Mouse (Mus musculus): Measurements from ENCODE around the gene Cpd.
A peak's percentile ranks its signal among the peaks of the same experiment; 100 is the strongest.

Cpd gene

DNA sequence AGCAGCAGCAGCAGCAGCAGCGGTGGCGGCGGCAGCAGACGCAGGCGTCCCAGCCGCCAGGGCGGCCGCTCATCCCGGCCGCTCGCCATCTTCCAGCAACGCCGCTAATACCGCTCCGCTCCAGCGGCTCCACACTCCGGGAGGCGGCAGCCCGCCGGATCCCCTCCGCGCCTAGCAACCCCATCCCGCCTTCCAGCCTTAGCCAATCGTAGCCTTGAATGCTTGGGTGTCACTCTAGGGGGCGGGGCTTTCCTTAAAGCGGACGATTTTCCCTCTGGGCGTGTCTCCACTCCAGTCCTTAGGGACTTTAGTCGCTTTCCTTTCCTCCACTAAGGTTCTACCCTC is at the start of gene Cpd:
Cpd (minus strand) TSS at position 141 of the 345 bp plus-strand sequence.
- DNase-seq (ENCODE audit: low spot score) = peak; percentile 100

DNA sequence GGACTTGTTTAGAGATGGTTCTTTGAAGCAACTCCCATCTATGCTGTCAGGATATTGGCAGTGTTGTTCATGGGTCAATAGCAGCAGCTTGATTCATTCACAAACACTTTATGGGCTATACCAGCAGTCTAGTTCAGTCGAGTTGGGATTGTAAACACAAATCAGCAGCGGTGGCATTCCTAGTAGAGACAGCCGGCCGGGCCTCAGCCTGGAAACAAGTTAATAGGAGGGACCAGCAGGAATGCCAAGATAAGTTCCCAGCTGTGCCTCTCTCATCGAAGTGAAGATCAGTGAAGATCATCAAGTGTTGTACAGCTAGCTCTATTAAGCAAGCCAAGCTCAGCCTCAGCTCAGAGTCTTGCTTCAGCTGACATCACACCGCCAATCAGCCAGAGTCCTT is 49.5 kb upstream of the Cpd start:
- DNase-seq (ENCODE audit: low spot score) = no peak

DNA sequence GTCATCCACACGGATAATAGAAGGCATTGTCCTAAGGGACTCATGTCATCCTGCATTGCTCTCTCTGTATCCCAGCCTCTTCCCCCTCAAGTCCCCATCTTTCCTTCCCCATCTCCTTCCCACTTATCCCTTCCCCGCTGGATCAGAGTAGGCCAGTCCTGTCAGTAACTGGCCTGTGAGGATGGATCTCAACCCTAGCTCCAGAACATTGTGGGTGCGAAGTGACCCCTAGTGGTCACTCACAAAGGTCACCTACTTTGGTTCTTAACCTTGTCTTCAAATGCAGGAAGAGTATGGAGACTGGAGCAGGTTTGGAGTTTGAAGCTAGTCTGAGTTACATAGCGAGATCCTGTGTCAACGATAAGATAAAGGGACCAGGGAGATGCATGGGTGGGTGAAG is 47.4 kb upstream of the Cpd start:
- DNase-seq (ENCODE audit: low spot score) = peak; percentile 86

DNA sequence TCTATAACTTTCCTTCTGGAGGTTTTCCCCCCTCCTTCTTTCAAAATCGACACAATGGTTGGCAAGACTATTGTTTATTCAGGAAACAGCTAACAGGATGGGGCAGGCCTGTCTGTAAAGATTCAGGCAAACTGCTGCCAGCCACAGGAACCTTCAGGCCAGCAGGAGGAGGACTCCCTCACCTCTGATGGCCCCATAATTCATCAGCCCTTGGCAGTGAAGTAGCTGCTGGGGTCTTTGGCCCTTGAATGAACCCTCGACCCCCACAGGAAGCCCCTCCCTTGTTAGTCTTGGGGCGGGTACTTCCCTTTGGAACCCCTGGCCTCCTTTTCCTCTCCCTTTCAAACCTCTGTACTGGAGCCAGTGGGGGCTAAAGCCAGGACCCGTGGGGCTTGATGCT is 46.8 kb upstream of the Cpd start:
- peak; percentile 64 for DNase-seq (ENCODE audit: low spot score)

DNA sequence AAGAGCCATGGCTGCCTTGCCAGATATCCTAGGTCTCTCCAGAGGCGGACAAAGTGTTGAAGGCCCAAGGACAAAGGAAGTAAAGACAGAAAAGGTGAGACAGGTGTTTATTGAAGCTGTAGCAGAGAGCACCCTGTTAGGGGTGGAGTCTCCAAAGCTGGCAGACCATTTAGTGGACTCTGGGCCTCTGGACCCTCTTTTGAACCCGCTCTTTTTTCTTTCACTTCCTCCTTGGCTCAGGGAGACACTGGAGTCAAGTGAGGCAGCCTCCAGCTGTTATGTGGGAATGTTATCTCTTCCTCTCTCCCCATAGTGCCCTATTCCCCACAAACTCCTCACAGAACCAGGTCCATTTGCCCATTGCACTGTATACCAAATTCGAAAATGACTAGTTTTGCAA is 46.2 kb upstream of the Cpd start:
- DNase-seq (ENCODE audit: low spot score) = no peak

DNA sequence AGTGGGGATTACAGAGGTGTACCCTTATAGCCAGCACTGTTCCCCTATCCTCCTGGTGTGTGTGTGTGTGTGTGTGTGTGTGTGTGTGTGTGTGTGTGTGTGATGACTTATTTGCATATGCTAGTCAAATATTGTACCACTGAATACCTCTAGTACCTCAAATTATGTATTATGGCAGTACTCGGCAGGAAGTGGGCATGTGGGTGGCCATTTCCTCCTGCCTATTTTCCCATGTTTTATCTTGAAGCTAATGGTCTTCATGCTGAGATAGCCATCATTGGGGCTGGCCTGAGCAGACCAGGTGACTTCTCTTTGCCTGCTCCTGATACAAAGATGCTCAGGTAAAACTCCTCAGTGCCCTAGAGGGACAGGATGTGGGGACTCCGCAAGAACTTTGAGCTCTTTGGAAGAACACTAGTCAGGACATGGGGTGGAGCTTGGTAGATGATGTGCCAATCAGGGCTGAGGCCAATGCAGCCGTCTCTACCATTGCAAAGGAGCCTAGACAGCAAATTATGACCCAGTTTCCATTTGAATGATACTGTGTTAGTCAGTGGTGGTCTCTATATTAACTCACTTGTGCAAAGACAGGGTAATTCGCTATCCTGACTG is 45.0 kb upstream of the Cpd start:
- no peak for DNase-seq (ENCODE audit: low spot score)

DNA sequence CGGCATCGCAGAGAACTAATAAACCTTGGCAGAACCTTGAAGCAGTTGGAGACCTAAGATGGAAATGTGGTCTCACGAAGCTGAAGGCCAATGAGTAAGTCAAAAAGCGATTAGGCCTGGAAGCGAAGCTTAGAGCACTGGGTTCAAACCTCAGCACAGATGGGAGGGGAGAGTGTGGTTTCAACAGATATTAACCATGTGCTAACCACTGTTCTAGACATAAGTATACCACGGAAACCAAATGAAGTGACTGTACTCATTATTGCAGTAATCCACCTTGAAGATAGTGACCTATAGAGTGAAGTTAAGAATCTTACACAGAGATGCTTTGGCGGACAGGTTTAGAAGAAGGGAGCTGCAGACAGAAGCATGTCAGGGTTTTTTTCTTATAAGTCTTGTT is 44.4 kb upstream of the Cpd start:
- no peak for DNase-seq (ENCODE audit: low spot score)

DNA sequence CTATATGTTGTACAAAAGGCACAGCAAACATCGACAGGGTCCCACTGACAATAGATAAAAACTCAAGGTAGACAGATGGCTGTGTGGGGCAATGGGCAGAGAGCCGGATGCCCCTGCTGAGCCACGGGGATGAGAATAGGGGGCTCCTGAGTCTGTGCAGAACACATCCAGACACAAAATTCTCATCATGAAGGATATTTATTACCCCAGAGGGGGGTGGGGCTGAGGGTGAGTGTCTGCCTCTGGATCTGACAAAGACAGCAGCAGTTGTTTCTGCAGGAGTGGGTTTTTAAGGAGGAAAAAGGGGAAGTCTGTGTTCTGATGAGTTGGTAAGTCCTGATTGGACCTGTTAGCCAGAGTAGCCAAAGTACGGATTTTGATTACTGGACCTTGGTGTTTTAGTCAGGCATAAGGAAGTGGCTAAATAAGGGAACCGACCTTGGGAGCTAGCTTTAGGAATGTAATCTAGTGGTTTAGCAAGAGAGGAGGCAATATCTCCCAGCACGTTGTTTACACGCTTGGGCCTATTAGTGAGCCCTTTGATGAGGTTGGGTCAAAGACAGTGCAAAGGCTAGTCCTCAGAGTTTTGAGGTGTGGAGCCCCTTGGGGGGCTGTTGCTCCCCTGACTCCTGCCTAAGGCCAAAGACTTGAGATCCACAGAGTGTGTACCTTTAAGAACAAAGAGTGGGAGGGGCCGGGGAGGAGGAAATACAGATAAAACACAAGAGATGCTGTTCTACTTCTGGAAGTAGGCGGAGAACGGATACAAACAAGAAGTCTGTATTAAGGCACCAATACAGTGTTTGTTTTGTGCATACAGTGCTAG is 42.7 kb upstream of the Cpd start:
- peak; percentile 29 for DNase-seq (ENCODE audit: low spot score)

DNA sequence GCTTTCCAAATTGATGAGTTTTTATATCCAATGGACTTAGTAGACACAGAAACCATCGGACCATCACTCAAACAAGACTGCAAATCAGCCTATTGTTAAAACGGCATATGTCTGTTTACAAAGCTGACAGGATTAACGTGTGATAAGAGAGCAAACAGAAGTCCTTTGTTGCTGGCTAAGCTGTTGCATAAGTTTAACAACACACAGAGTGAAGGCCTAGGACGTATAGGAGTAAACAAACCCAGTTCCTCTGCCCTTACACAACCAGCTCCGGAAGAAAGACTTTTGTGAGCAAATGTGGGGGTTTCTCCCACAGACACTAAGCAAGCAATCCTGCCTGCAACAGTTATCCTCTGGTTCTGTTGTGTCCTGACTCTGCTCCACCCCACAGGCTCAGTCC is 37.6 kb upstream of the Cpd start:
- no peak for DNase-seq (ENCODE audit: low spot score)

DNA sequence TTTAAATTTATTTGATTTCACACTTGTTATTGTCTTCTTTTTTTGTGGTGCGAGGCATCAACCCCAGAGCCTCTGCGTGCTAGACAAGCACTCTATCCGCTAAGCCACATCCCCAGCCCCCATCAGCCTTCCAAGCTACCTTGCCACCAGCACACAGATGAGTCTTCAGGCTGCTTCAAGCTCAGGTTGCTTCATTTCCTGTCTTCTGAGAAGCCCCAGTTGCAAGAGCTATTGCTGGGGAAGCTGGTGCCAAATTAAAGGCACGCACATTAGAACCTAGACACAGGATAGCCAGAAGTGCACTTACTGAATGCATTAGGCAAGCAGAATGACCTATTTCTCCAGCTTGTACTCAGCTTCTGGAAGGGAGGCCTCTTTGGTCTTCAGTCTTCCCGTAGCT is 33.0 kb upstream of the Cpd start:
- no peak for DNase-seq (ENCODE audit: low spot score)

DNA sequence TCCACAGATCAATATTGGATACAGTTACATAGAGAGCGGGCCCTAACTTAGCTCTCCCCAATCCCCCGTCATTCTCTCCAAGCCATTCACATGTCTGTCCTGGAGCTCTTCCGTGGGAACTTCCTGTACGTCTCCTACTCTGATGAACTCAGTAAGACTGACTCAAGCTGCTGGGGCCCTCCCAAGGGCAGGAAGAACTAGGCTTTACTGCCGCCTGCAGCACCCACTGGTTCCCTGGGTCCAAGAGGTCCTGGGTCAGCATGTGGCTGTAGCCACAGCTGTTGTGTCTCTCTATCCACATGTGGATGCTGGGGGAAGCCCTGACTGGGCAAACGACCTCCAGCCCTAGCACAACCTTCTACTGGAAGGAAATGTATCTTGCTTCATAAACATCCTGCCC is 27.9 kb upstream of the Cpd start:
- no peak for DNase-seq (ENCODE audit: low spot score)

DNA sequence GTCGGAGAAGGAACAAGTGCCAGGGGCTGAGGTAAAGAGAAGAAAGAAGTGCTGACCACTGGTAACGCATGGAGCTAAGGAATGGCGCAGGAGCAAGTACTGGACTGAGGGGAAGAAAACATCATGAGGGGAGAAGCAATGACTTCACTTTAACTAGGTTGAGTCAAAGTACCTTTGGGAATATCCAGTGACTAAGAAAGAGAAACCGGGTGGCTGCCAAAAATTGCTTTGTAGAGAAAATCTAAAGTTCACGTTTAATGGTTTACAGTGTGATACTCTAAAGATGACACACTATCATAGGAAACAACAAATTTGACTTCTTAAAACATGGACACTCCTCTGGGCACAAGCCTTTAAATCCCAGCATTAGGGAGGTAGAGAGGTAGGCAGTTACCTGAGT is 27.0 kb upstream of the Cpd start:
- no peak for DNase-seq (ENCODE audit: low spot score)

DNA sequence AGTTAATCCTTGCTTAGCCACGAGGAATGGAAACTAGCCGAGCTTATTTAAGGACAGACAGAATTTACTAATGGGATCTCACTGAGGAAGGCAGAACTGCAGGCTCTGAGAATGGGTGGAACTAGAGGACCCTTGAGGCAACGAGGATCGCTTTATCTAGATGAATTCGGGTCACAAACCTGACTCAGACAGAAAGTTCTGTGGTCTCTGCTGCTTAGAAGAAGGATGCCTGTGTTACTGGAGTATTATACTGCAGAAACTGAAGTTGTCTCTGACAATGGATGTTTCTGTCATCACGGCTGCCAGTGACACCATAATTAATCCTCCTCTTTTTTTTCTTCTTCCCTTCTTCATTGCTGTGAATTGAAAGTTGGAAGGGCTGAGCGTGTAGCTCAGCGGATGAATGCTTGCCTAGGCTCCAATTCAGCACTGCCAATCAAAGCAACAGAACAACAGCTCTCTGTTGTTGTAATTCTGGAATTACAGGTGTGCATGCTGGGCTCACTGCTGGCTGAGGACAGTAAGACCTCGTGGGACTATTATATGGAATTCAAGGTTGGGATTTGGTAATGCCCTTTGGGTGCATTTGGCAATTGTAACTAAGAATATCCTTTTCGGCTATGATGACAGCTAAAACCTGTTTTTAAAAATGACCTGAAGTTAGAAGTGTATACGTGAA is 25.9 kb upstream of the Cpd start:
- no peak for DNase-seq (ENCODE audit: low spot score)

DNA sequence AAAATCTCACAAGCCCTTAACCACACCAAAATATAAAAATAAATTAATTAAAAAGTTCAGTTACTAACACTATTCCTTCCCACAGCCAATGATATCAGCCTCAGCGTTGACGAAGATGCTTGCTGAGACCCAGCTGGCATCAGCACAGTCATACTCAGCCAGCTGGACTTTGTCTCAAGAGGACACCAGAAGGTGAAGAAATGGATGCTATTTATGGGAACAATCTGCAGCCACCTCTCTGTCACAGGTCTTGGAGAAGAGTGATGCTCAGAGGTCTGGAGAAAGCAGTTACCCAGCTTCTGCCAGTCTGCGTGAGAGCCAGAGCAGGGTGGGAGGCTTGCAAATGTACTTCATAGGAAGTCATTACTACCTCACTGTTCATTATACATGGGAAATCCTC is 14.4 kb upstream of the Cpd start:
- no peak for DNase-seq (ENCODE audit: low spot score)

DNA sequence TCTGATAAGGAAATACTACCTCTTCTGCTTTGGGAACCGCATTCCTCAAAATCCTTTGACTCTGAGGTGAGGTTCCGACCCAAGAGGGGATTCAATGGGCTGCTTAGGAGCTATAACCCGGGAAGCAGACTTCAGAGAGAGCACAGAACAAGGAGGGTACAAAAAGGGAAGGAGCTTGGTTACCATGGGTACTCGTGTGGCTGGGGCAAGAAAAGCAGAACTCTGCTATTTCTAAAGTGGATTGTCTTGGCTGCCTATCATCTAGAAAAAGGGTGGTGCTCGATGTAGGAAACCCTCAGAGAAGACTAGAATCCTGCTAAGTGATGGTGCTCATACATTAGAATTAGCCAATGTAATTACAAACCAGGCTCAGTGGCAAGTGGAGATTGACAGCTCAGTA is 12.4 kb upstream of the Cpd start:
- no peak for DNase-seq (ENCODE audit: low spot score)

DNA sequence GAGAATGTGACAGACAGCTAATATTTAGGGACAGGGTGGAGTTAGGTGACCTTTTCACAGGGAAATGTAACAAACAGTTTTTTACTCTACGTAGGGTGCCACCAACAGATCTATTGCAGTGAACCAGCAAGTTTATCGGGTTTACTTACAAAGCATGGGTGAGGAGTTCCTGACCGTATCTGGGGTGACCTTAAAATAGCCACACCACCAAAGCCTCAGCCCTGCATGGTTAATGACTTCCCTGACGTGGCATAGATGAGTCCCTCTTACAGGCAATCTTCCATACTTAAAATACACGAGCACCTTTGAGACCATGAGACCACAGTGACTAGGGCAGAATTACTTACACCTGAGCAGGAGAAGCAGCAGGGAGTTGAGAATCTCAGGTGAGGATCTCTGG is 12.0 kb upstream of the Cpd start:
- no peak for DNase-seq (ENCODE audit: low spot score)

DNA sequence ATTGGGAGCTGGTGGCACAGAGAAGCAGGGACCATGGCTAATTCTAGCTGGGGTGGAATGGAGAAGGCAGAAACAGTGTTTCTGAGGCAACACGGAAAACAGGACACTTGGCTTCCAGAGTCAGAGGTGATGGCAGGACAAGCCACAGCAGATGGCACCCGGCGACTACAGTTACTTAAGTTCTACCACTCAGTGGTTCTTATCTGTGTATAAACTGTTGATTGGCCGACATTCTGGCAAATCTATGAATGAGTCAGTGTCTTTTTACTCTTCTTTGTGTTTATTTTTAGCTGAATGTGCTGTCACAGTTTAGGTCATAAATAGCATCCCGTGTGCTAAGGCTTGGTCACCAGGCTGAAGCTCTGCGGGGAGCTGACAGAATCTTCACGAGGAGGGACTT is 10.3 kb upstream of the Cpd start:
- no peak for DNase-seq (ENCODE audit: low spot score)

DNA sequence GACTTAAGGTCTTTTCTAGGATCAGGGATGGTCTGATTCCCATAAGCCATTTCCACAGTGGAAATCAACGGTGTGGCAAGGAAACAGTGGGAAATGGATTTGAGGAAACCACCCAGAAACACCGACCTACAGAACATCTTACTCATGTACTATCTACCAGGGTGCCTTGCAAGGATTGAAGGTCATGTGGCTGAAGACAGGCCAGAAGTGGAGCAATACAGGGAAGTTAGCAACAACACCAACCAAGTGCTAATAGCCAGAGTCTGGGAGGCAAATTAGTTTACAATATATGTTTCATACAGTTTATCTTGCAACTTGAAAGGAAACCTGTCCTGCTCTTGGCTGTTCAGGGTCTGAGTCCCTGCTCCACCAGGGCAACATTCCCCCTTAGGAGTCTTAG is 9.8 kb upstream of the Cpd start:
- DNase-seq (ENCODE audit: low spot score) = no peak

DNA sequence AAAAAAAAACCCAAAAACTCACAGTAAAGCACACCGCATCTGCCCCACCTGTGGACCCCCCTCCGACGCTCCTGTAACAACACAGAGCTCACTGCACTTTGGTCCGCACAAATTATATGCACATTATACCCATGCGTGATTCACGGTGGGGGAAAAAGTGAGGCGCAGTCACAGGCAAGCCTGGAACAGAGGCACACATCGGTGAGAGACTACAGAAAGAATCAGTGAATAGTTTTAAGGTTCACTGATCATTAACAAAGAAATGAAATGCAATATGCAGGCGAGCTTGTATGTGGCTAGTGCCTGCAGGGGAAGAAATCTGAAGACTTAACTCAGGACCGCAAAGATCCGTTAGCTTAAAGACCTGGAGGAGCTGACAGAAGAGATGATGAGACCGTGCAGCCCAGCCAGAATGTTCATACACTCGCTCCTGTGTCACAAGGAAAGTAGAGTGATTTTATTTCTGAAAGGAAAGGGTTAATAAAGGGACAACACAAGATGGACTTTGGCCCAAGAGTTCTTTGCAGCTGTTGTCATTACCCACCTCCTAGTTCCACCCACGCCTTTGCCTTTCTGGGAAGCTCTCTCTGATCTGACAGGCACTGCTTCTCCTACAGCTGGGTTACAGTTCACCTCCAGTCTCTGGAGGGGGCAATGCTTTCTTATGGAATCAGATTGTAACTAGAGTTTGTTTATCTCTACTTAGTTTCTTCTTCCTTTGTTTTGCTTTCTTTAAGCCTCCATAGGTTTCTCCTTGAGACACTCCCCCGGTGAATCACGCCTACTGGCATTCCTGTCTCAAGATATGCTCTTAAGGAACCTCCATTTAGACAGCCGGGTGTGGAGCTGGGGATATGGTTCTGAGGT is 7.9 kb upstream of the Cpd start:
- DNase-seq (ENCODE audit: low spot score) = peak; percentile 22

DNA sequence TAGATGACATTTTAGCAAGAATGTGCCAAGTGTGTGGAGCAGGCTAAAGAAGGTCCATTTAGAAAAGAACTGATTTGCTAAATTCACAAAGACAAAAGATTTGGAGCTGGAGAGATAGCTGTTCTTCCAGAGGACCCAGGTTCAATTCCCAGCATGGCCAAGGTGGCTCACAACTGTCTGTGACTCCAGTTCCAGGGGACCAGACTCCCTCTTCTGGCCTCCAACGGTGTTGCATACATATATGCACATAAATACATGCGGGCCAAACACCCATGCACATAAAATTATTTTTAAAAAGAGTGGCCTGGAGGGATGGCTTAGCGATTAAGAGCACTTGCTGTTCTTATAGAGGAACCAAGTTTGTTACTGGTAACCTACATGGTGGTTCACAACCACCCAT is 4.7 kb upstream of the Cpd start:
- no peak for DNase-seq (ENCODE audit: low spot score)

DNA sequence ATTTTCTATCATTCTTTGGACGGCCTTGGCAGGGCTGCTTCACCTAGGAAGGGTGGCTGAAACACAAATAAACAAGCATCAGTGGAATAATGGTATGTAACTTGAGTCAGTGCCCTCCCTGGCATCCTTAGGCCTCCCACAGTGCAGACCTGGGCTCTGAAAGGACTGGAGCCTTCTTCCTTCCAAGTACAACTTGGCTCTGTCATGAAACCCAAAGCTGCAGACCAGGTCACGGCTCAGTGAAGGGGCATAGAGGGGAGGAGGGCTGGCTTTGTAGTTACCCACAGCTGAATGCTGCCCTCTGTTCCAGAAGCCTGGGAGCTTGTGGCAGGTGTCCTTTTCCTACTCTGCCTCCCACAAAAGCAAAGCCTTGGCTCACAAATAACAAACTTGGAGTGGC is 2.8 kb upstream of the Cpd start:
- DNase-seq (ENCODE audit: low spot score) = peak; percentile 26

DNA sequence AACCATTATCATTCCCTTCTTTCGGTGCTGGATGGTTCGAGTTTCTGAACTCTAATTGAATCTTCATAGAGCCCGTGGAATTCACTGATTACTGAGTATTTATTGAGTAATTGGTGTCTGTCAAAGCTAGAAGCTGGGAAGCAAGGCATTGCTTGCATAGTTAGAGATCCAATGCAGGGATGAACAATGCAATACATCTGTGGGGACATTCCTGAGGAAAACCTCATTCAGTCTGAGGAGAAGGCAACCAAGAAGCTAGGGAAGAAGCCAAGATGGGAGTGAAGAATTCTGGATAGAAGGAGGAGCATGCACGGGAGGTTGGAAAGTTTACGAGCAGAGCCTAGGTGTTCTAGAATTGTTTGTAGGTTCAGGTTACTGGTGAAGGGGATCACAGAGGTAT is 1.3 kb upstream of the Cpd start:
- no peak for DNase-seq (ENCODE audit: low spot score)

DNA sequence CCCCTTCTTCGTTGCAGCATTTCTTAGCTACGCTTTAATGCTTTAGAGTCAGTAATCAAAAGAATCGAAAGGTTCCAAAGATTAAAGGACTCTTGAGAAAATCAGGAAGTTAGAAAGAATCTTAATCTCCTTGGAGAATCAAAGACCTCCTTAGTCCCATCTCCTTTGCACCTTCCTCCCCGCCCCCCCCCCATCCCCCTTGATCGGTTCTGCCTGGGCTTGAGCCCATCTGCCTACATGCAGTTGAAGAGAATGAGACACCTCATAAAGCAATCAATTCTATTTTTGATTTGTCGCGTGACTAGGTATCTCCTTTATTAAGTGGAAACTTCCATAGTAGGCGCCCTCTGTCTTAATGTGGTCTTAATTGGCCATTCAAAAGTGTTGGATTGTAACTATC is 536 bp upstream of the Cpd start:
- DNase-seq (ENCODE audit: low spot score) = no peak

Data from embryo, embryonic 10.5 days (tissue).